Mouse (Mus musculus): Measurements from ENCODE around the gene Trim14. TPM values are rescaled to one million over a fixed set of nuclear protein-coding genes. Genes with fewer than 3 reads are reported as not detected.

Gene Trim14
- total RNA-seq, 1 experiment, result 0.58 TPM

DNA sequence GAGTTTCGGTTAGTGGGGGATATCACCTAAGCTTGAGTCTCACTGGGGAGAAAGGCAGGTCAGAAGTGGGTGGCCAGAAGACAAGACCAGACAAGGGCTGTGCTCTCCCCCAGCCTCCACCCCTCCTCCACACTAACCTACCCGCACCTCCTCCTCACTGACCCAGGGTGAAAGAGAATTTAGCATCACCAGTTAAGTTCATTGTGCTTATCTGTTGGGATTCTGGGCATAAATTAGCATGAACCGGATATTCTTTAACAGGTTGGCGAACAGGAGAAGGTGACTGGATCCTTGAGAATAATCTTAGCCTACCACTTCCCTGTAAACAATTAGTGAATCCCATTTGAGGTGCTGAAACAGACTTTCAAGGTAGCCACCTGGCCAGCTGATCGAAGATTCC is 60.8 kb downstream of the Trim14 start:
- TF ChIP-seq HCFC1 (IDR thresholded peaks at IDR 0.05; ENCODE audit: borderline replicate concordance, insufficient read depth, low read length) (no peak), ZC3H11A (IDR thresholded peaks at IDR 0.05; ENCODE audit: borderline replicate concordance, low read depth, low read length) (no peak), CHD2 (IDR thresholded peaks at IDR 0.05; ENCODE audit: low read depth, low read length) (no peak), ZNF384 (IDR thresholded peaks at IDR 0.05; ENCODE audit: low read depth, low read length) (no peak), MAFK (IDR thresholded peaks at IDR 0.05; ENCODE audit: insufficient read depth, low read depth, low read length) (no peak)
- no peak overlapping the region for H3K9ac ChIP-seq (ENCODE audit: insufficient read depth, low read depth, low read length, poor library complexity, severe bottlenecking)
- in situ Hi-C loops (cut with MboI; ENCODE audit: low sequenced_read_pairs in 2 of 2, unreplicated experiment in 2 of 2), result no loop called here
- H3K36me3 ChIP-seq (ENCODE audit: control insufficient read depth, insufficient read depth, low read length, poor library complexity, severe bottlenecking), result peaks cover 52% of the 10 kb centered on the region
- peak overlapping the region; percentile 62 for H3K27ac ChIP-seq (ENCODE audit: insufficient read depth, low read depth, low read length, poor library complexity, severe bottlenecking)
- no peaks in the 10 kb centered on the region for H3K9me3 ChIP-seq (ENCODE audit: control insufficient read depth, insufficient read depth, low read depth, low read length)
- H3K4me3 ChIP-seq (ENCODE audit: insufficient read depth in 1 of 2, low read depth in 1 of 2, low read length in 2 of 2, poor library complexity in 1 of 2, severe bottlenecking in 1 of 2), result no peak overlapping the region
- H3K4me1 ChIP-seq (ENCODE audit: control insufficient read depth in 2 of 2, insufficient read depth in 2 of 2, low read length in 2 of 2, poor library complexity in 1 of 2), result peaks cover 5 to 19% of the 10 kb centered on the region in 2 experiments; a peak in 3 of 4 replicates
- no peak for DNase-seq (ENCODE audit: low read depth, low spot score)

DNA sequence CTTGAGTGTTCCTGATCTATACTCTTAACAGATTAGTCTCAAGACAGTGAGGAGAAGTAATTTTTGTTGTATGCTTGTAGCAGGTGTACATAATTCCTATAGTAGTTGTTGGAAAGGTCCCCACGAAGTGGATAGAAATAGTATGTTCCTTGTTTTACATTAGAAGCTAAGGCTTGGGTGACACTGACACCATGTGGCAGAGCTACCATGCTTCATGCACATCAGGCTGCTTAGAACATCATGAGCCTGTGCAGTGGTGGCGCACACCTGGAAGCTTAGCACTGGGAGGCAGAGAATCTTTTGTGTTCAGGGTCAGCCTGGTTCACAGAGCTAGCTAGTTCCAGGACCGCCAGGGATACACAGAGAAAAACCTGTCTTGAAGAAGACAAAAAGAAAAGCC is 70.2 kb downstream of the Trim14 start:
- peaks cover 0 to 2% of the 10 kb centered on the region in 2 experiments; a peak in 1 of 4 replicates for H3K4me1 ChIP-seq (ENCODE audit: control insufficient read depth in 2 of 2, insufficient read depth in 2 of 2, low read length in 2 of 2, poor library complexity in 1 of 2)
- in situ Hi-C loops (cut with MboI; ENCODE audit: low sequenced_read_pairs in 2 of 2, unreplicated experiment in 2 of 2), result no loop called here
- no peak for DNase-seq (ENCODE audit: low read depth, low spot score)

GRCm38 (mm10) chr4:46463130-46463830 is 72.7 kb downstream of the Trim14 start:
- H3K9ac ChIP-seq (ENCODE audit: insufficient read depth, low read depth, low read length, poor library complexity, severe bottlenecking), result no peak overlapping the region
- no peak for DNase-seq (ENCODE audit: low read depth, low spot score)
- no peak overlapping the region for H3K27ac ChIP-seq (ENCODE audit: insufficient read depth, low read depth, low read length, poor library complexity, severe bottlenecking)
- H3K36me3 ChIP-seq (ENCODE audit: control insufficient read depth, insufficient read depth, low read length, poor library complexity, severe bottlenecking), result peaks cover 59% of the 10 kb centered on the region
- TF ChIP-seq ZC3H11A (IDR thresholded peaks at IDR 0.05; ENCODE audit: borderline replicate concordance, low read depth, low read length) (no peak), HCFC1 (IDR thresholded peaks at IDR 0.05; ENCODE audit: borderline replicate concordance, insufficient read depth, low read length) (no peak), CHD2 (IDR thresholded peaks at IDR 0.05; ENCODE audit: low read depth, low read length) (no peak), ZNF384 (IDR thresholded peaks at IDR 0.05; ENCODE audit: low read depth, low read length) (no peak)
- H3K9me3 ChIP-seq (ENCODE audit: control insufficient read depth, insufficient read depth, low read depth, low read length), result no peaks in the 10 kb centered on the region
- in situ Hi-C loops (cut with MboI; ENCODE audit: low sequenced_read_pairs in 2 of 2, unreplicated experiment in 2 of 2), result no loop called here
- peaks cover 0 to 3% of the 10 kb centered on the region in 2 experiments; a peak in 1 of 4 replicates for H3K4me1 ChIP-seq (ENCODE audit: control insufficient read depth in 2 of 2, insufficient read depth in 2 of 2, low read length in 2 of 2, poor library complexity in 1 of 2)
- H3K4me3 ChIP-seq (ENCODE audit: insufficient read depth in 1 of 2, low read depth in 1 of 2, low read length in 2 of 2, poor library complexity in 1 of 2, severe bottlenecking in 1 of 2), result no peak overlapping the region

More for the DNA sequence above, 70.2 kb downstream of the Trim14 start:
- Histone ChIP-seq H3K27ac (ENCODE audit: insufficient read depth, low read depth, low read length, poor library complexity, severe bottlenecking) (no peak overlapping the region), H3K4me3 (ENCODE audit: insufficient read depth in 1 of 2, low read depth in 1 of 2, low read length in 2 of 2, poor library complexity in 1 of 2, severe bottlenecking in 1 of 2) (no peak overlapping the region), H3K9me3 (ENCODE audit: control insufficient read depth, insufficient read depth, low read depth, low read length) (no peaks in the 10 kb centered on the region), H3K9ac (ENCODE audit: insufficient read depth, low read depth, low read length, poor library complexity, severe bottlenecking) (no peak overlapping the region), H3K36me3 (ENCODE audit: control insufficient read depth, insufficient read depth, low read length, poor library complexity, severe bottlenecking) (peaks cover 65% of the 10 kb centered on the region)
- TF ChIP-seq ZNF384 (IDR thresholded peaks at IDR 0.05; ENCODE audit: low read depth, low read length), result no peak
- TF ChIP-seq MAFK (IDR thresholded peaks at IDR 0.05; ENCODE audit: insufficient read depth, low read depth, low read length), result no peak
- TF ChIP-seq HCFC1 (IDR thresholded peaks at IDR 0.05; ENCODE audit: borderline replicate concordance, insufficient read depth, low read length), result no peak
- no peak for TF ChIP-seq CHD2 (IDR thresholded peaks at IDR 0.05; ENCODE audit: low read depth, low read length)
- TF ChIP-seq ZC3H11A (IDR thresholded peaks at IDR 0.05; ENCODE audit: borderline replicate concordance, low read depth, low read length), result no peak

GRCm38 (mm10) chr4:46458411-46458810 is 77.5 kb downstream of the Trim14 start:
- no peak for DNase-seq (ENCODE audit: low read depth, low spot score)
- no peak overlapping the region for H3K27ac ChIP-seq (ENCODE audit: insufficient read depth, low read depth, low read length, poor library complexity, severe bottlenecking)
- TF ChIP-seq ZC3H11A (IDR thresholded peaks at IDR 0.05; ENCODE audit: borderline replicate concordance, low read depth, low read length), result no peak
- no peak for TF ChIP-seq ZNF384 (IDR thresholded peaks at IDR 0.05; ENCODE audit: low read depth, low read length)
- TF ChIP-seq HCFC1 (IDR thresholded peaks at IDR 0.05; ENCODE audit: borderline replicate concordance, insufficient read depth, low read length), result no peak
- no peak for TF ChIP-seq CHD2 (IDR thresholded peaks at IDR 0.05; ENCODE audit: low read depth, low read length)
- no peak for TF ChIP-seq MAFK (IDR thresholded peaks at IDR 0.05; ENCODE audit: insufficient read depth, low read depth, low read length)
- H3K4me1 ChIP-seq (ENCODE audit: control insufficient read depth in 2 of 2, insufficient read depth in 2 of 2, low read length in 2 of 2, poor library complexity in 1 of 2), result peaks cover 7 to 20% of the 10 kb centered on the region in 2 experiments; a peak in 3 of 4 replicates
- in situ Hi-C loops (cut with MboI; ENCODE audit: low sequenced_read_pairs in 2 of 2, unreplicated experiment in 2 of 2), result no loop called here
- peaks cover 25% of the 10 kb centered on the region for H3K36me3 ChIP-seq (ENCODE audit: control insufficient read depth, insufficient read depth, low read length, poor library complexity, severe bottlenecking)
- no peak overlapping the region for H3K4me3 ChIP-seq (ENCODE audit: insufficient read depth in 1 of 2, low read depth in 1 of 2, low read length in 2 of 2, poor library complexity in 1 of 2, severe bottlenecking in 1 of 2)
- no peak overlapping the region for H3K9ac ChIP-seq (ENCODE audit: insufficient read depth, low read depth, low read length, poor library complexity, severe bottlenecking)
- no peaks in the 10 kb centered on the region for H3K9me3 ChIP-seq (ENCODE audit: control insufficient read depth, insufficient read depth, low read depth, low read length)
